Mouse (Mus musculus): Measurements from ENCODE around the gene Mrps18a. TPM values are rescaled to one million over a fixed set of nuclear protein-coding genes. Genes with fewer than 3 reads are reported as not detected.

The Mrps18a gene
- 35.5 and 46.1 TPM in 2 replicates for total RNA-seq (2015)
- 28.7 and 39.4 TPM in 2 replicates for total RNA-seq (2017)

DNA sequence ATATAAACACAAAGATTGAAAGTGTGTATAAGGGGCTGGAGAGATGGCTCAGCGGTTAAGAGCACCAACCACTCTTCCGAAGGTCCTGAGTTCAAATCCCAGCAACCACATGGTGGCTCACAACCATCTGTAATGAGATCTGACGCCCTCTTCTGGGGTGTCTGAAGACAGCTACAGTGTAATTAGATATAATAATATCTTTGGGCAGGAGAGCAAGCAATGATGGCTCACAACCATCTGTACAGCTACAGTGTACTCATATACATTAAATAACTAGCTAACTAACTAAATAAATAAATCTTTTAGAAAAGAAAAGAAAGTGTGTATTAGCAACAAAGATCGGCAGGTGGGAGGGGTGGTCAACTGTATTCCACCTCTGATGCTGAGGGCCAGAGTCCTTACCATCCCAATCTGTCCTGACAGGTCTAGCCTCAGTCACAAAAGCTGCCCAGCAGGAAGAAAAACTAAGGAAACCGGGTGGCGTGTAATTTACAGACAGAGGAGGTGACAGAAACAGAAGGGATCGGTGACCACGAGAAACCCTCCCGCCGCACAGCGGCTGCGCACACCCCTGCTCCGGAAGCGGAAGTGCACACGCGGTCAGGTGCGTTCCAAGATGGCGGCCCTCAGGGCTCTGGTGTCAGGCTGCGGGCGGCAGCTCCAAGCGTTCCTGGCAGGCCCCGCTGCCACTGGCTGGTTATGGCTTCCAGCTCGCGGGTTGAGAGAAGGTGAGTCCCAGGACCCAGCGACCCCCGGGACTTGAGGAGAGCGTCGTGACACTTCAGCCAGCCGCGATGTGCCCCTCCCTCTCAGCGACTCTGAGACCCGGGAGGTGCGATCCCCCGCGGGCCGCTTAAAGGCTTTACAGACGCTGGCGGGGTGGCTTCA is at the start of gene Mrps18a:
Mrps18a (plus strand) TSS at position 585 of the 888 bp plus-strand sequence.
- ATAC-seq (ENCODE audit: poor library complexity, severe bottlenecking): peak; percentile 100

DNA sequence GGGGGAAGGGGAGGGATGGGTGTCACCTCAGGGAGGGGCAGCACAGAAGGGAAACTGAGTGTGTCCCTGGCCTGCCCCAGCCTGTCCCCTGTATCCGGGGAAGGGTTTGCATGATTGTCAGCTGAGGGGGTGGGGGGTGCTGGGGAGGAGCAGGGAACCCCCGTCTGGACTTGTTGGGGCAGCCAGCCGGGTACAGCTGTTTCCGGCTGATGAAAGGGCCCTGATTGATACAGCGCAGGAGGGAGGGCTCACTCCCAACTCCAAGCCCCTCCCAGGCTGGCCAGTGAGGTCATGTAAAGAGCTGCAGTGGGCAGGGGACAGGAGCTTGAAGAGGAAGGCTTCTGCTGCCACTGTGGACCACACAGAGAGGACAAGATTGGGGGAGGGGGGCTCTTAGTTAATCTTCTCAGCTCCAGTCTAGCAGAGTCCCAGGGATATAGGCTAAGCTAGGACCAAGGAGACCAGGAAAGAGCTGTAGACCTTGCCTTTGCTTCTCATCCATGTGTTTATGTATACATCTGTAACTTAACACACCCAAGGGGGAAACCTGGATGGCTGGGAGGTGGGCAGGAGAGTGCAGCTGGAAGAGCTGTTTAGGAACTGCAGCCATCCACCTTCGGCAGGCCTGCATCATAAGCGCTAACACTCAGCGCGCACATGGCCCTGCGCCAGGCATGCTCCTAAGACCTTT is 47.4 kb upstream of the Mrps18a start:
- ATAC-seq (ENCODE audit: poor library complexity, severe bottlenecking): no peak

DNA sequence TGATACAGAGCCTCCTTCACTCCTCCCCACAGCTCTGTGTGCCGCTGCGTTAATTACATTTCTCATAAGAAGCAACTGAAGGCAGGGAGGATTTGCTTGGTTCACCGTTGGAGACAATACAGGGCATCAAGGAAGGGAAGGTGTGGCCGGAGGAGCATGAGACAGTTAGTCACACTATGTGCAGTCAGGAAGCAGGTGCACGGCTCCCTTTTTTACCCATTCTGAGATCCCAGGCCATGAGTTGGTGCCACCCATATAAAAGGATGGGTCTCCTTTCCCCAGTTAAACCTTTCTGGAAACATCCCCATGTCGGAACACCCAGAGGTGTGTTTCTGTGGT is 46.8 kb upstream of the Mrps18a start:
- ATAC-seq (ENCODE audit: poor library complexity, severe bottlenecking): no peak

DNA sequence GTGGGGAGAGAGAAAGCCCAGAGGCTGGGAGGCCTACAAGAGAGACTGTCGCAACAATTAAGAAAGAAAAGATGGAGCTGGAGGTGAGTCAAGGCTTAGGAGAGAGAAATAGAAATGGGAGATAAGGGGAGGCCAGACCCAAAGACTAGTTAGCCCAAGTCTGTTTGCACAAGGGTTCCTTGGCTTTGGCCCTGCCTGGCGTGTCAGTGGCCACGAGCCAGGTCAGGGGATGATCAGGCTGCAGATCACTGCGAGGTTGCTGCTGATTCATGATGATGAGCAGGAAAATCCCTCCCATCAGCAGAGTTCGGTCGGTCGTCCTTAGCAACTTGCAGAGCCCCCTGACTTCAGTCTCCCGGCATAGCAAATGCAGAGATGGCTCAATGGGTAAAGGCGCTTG is 40.7 kb upstream of the Mrps18a start:
- ATAC-seq (ENCODE audit: poor library complexity, severe bottlenecking): no peak

DNA sequence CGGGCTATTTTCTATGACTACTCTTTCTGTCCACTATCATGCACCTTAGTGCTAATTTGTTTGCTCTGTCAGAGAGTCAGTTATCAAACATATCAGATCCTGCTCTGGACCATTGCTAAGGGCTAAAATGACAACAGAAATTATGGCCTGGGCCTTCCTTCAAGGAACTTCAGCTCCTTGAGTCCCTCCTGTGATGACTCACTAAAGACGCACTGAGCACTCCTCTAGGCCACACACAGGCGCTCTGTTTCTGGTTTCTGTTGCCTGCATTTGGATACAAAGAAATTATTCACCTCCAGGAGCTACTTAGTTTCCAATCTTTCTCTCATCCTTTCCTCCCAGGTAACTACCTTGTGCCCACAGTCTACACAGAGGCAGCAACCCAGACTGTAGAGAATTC is 39.3 kb upstream of the Mrps18a start:
- no peak for ATAC-seq (ENCODE audit: poor library complexity, severe bottlenecking)

DNA sequence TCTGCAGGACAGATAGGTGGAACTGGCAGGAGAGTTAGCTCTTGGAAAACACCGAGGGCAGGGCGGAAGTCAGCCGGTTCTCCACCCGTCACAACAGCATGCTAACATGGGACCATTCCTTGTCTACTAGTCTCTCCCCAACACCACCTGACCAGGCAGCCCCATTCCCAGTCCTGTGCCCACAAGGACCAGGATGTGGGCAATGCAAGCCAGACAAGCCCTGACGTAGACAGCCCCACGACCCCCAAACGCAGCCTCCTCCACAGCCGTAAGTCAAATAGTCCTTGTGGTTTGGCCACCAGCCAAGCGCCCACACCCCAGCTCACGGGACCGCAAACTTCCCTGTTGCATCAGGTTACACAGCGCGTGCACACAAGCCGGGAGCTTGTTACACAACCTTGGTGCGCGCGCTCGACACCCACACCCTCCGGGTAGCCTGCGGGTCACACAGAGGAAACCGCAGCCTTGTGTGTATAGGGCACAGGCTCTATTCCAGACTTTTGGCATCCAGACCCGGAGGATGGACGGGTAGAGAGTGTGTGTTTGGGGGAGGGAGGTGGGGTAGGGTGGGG is 37.0 kb upstream of the Mrps18a start:
- peak; percentile 91 for ATAC-seq (ENCODE audit: poor library complexity, severe bottlenecking)

DNA sequence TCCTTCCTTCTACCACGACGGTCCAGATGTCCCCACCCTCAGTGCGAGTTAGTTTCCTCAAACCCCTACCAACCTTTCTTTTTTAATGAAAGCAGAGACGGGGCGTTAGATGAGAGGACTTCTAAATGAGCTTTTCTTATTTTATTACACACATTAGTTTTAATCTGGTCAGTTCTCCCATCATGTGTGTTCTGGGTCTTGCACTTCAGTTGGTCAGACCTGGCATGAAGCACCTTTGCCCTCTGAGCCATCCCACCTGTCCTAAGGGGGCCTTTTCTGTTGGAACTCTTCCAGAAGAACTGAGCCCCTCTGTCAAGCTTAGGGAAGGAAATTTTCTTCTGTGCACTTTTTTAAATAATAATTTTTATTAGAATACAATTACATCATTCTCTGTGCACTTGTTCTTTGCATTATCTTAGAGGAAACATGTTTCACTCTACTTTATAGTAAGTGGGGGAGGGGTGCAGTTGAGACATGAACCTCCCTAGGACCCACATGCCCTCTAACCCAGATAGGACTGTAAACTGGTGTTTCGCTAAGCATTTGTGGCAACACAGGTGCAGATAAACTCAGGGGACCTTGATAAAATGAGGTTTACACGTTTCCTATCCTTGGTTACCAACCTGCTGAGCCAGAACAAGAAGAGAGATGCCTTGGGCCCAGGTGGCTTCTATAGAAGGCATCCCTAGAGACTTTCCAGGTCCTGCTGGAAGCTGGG is 36.2 kb upstream of the Mrps18a start:
- no peak for ATAC-seq (ENCODE audit: poor library complexity, severe bottlenecking)

DNA sequence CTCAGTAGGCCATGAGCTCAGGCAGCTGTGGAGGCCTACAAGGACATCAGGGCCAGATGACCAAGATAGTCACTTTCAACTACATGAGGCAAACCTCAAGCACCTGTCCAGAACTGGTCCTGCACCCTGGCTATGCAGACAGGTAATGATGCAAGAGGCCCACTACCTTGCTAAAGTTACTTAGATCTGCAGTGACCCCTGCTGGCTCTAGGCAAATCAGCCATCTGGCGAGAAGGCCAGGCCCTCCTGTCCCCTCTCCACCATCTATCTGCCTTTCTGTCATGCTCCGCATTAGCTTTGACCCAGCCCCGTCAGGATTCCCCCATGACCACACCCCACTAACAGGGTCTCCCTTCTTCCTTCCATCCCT is 35.7 kb upstream of the Mrps18a start:
- ATAC-seq (ENCODE audit: poor library complexity, severe bottlenecking): peak; percentile 56

DNA sequence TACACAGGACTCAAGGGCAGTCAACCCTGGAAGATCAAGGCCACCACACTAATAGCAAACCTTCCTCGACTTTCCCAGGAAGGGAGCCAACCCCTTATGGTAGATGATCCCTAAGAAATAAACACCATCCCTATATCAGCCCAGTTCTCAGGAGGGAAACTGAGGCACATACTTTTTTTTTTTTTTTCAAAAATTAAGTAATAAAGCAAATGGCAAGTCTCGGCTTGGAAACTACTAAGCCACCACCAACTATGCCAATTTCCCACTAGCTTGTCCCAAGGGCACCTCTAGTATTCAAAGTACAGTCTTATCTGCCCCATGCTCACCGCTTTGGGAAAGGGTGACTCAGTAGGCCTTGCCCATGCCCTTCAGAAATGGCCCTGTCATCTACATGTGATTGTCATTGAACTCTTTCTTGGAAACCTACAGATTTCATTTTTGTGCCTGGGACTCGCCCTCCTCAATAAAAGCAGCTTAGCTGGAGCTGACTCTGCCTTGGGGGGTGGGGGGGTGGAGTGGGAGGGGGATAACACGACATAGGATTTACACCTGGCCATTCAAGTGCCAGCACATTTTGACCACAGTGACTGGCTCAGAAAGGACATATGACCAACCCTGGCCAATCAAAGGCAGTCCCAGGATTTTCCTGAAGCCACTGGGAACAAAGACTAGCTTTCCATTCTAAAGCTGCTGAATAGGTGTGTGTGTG is 35.1 kb upstream of the Mrps18a start:
- no peak for ATAC-seq (ENCODE audit: poor library complexity, severe bottlenecking)

DNA sequence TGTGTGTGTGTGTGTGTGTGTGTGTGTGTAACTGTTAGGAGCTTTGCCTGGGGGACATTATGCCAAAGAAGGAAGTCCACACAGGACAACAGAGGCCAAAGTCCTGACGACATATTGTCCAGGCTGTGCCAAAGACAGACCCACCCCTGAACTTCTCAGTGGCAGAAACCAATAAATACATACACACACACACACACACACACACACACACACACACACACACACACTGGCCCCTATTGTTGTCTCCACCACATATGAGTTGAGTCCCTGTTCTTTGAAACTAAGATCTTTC is 34.6 kb upstream of the Mrps18a start:
- no peak for ATAC-seq (ENCODE audit: poor library complexity, severe bottlenecking)

DNA sequence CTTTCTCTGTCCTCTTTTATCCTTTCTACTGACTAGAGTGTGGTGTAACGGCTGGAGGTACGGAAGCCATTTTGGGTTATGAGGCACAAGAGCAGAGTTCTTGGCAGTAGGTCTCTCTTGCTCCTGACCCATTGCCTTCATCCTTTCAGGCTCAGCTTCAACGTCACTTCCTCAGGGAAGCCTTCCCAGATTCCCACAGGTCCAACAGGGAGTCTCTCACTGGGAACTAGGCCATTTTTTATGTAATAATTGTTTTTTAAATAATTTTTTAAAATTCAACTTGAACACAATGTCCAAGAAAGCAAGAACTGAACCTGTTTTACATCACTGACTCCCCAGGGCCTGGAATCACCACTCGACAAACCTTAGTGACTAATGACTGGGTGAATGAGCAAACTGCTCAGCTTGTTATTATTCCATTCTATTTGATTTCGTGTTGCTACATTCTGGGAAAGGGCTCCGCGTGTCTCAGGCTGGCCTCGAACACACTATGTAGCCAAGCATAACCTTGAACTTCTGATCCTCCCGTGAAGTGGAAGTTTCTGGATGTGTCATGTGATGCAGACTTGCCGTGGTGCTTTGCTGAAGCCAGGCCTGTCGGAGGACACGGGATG is 32.8 kb upstream of the Mrps18a start:
- no peak for ATAC-seq (ENCODE audit: poor library complexity, severe bottlenecking)

DNA sequence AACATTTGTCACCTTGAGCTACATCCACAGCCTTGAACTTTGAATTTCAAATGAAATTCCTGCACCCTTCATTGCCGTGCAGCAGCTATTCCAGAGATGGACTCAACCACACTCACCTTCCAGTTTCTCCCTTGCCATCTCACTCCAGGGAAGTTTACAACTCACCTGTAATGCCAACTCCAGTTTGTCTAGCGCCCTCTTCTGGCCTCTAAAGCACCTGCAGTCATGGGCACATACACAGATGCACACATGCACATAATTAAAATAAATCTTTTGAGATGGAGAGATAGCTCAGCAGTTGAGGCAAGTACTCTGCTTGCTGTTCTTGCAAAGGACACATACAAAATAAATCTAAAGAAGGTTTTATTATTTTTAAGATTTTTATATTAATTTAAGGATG is 31.7 kb upstream of the Mrps18a start:
- no peak for ATAC-seq (ENCODE audit: poor library complexity, severe bottlenecking)

DNA sequence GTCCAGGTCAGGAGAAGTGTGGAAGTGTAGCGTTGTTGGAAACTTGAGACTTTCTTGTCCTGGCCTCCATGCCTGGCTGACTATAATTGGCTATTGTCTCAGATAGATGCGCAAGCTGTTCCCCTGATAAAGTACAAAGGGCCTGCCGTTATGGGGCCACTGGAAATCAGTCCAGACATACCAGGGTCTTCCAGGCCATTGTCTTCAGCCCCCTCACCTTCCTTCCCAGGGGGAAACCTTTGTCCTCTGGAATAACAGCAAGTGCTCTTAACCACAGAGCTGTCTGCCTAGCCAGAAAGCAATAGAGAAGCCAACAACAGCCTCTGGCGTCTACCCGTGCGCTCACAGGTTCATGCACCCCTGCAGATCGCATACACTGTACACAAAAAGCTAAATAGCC is 30.4 kb upstream of the Mrps18a start:
- ATAC-seq (ENCODE audit: poor library complexity, severe bottlenecking): no peak

DNA sequence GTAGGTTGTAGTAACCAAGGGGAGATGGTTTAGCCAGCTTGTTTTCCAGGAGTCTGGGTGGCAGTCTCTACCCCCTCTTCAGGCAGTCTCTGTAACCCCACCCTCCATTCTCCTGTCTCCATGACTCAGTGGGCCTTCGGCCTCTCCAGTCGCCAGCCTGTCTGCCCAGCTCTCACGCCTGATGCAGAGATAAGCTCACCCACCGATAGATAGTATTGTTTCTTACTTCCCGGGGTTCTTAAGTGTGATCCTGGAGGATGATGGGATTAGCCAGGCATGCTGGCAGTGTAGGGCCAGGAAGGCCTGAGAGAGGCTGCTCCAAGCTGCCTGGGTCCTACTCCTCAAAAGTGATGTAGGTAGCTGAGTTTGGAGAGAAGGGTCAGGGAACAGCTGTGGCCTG is 29.7 kb upstream of the Mrps18a start:
- ATAC-seq (ENCODE audit: poor library complexity, severe bottlenecking): no peak

DNA sequence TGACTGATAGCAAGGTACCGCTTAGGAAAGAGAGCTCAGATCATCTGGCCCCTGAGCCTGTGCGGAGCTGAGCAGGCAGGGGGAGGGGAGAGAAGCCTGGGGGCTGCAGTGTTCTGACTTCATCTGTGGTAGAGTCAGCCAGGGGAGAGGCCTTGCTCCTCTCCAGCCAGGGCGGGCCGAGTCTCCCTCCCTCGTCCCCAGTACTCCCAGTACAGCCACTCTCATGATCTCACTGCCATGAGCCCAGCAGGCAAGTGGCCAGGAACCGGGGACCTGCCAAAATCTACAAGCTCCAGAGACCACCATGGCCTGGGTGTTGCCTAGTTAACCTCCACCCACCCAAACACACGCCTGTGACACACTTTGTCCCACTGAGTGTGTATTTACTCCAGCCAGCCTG is 29.1 kb upstream of the Mrps18a start:
- no peak for ATAC-seq (ENCODE audit: poor library complexity, severe bottlenecking)

DNA sequence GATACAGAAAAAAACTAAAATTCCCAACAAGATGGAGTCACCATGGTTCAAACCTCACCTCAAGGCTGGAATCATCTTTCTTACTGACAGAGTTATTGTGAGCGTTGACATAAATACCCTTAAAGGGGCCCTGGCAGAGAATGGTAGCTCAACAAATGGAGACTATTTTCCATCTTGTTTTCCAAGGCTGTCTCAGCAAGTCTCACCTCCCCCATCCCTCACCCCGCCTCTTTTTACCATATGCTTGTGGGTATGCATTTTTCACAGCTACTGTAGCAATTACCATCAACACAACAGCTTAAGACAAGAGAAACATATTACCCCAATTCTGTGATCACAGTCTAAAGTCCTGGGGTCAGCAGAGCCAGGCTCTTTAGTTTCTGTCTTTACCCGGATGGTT is 27.4 kb upstream of the Mrps18a start:
- no peak for ATAC-seq (ENCODE audit: poor library complexity, severe bottlenecking)

DNA sequence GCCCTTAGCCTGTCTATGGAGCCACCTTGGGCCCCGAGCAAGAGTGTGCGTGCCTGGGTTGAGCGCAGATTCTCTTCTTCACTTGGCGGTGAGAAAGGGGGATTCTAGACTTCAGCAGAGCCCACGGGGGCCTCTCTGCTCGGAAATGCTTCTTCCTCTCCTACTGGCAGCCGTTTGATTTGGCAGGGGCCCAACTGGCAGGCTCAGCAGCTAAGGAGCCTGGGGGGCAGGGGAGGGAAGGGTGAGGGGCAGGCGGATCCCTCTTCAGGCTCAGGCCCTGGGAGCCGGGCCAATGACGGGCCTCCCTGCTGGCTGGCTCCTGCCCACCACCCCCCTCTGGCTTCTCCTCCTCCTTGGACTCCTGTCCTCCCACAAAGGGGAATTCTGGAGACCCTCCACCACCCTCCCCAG is 26.7 kb upstream of the Mrps18a start:
- ATAC-seq (ENCODE audit: poor library complexity, severe bottlenecking): no peak

DNA sequence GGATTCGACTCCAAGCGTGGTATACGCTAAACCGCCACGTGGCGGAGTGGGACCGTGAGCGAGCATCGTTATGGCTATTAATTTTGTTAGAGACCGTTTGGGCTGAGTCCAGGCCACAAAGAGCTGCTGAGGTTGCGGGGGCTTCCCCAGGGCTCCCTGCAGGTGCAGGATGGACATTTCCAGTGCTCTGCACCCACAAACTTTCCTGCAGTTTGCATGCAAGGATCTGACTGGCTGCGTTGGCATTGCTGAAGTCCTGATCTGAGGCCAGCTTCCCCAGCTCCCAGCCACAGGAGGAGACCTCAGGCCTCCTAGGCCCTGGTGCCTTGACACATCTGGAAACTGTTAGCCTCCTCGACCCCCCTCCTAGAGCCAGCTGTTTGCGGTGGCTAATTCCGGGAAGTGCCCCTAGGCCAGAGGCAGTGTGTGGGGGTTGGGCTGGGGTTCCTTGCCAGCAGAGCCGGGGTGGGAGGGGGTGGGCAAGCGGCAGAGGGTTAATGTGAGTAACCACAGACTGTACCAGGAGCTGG is 24.4 kb upstream of the Mrps18a start:
- ATAC-seq (ENCODE audit: poor library complexity, severe bottlenecking): no peak

DNA sequence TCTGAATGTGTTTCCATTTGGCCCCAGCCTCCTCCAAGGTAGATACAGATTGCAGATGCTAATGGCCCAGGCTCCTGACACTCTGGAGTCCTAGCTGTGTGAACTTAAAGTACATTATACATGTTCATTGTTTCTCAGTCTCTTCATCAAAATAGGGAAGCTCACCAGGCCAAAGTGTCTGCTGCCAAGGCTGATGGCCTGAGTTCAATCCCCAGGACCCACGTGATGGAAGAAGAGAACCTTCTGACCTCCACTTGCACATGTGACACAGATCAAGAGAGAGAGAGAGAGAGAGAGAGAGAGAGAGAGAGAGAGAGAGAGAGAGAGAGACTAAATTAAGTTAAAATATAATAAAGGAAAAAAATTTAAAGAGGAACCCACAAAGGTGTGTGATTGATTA is 19.4 kb upstream of the Mrps18a start:
- no peak for ATAC-seq (ENCODE audit: poor library complexity, severe bottlenecking)

DNA sequence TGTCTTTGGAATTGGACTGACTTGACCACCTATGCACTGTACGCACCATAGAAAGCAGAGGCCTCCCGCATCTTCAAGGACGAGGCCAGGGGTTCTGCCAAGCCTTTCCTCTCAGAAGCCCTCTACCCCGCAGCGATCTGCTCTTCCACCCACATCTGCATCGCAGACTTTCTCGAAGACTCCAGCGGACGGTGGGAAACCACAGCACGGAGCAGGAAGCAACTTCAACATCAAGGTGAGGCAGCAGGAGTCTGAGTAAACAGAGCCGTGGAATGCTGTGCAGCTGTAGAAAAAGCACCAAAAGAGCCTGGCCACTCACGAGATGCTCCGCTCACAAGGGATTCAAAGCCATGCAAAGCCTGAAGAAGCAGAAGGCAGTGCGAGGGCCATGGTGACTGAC is 18.9 kb upstream of the Mrps18a start:
- ATAC-seq (ENCODE audit: poor library complexity, severe bottlenecking): no peak

Measured in megakaryocyte, adult 5-6 weeks (primary cell).